Mouse (Mus musculus): ENCODE measurements at regions not wholly inside any gene's neighbourhood (a gene's known extent, or its start where the extent isn't known, plus 50 kb on each side); places are given as distances from the start of the nearest gene placed in this dataset.
A peak's percentile ranks its signal among the peaks of the same experiment; 100 is the strongest.

- Histone ChIP-seq H3K4me1 (ENCODE audit: insufficient read depth, low read length) (no peaks in the 10 kb centered on the region), H3K4me2 (ENCODE audit: low read depth, low read length, poor library complexity, severe bottlenecking) (no peak overlapping the region), H3K9ac (replicated peaks; ENCODE audit: low read length, poor library complexity, severe bottlenecking) (no peak overlapping the region), H3K27ac (ENCODE audit: low read depth, low read length) (no peak overlapping the region), H3K27me3 (ENCODE audit: insufficient read depth, low read length) (no peaks in the 10 kb centered on the region), H3K9me3 (ENCODE audit: low read length) (no peaks in the 10 kb centered on the region), H3K4me3 (ENCODE audit: low read depth, low read length) (no peak overlapping the region), H3K36me3 (ENCODE audit: insufficient read depth, low read length) (no peaks in the 10 kb centered on the region)
- ATAC-seq (ENCODE audit: low FRiP score) (no peak), DNase-seq (ENCODE audit: low spot score) (no peak)
- WGBS, result 88% methylated on average over 3 of the region's 3 CpGs
- TF ChIP-seq CTCF (IDR thresholded peaks at IDR 0.05), result no peak
Measured at GRCm38 (mm10) chr12:95054887-95055286, 637.1 kb upstream of the Flrt2 start.

- Histone ChIP-seq H3K27me3 (ENCODE audit: insufficient read depth, low read length) (no peaks in the 10 kb centered on the region), H3K27ac (ENCODE audit: low read depth, low read length) (no peak overlapping the region), H3K9me3 (ENCODE audit: low read length) (no peaks in the 10 kb centered on the region), H3K4me3 (ENCODE audit: low read depth, low read length) (no peak overlapping the region), H3K9ac (replicated peaks; ENCODE audit: low read length, poor library complexity, severe bottlenecking) (no peak overlapping the region), H3K4me1 (ENCODE audit: insufficient read depth, low read length) (no peaks in the 10 kb centered on the region), H3K36me3 (ENCODE audit: insufficient read depth, low read length) (no peaks in the 10 kb centered on the region), H3K4me2 (ENCODE audit: low read depth, low read length, poor library complexity, severe bottlenecking) (no peak overlapping the region)
- 59% methylated on average over 7 of the region's 7 CpGs for WGBS
- no peak for TF ChIP-seq CTCF (IDR thresholded peaks at IDR 0.05)
- ATAC-seq (ENCODE audit: low FRiP score) (no peak), DNase-seq (ENCODE audit: low spot score) (no peak)
Measured at GRCm38 (mm10) chr12:95056926-95057325, 635.1 kb upstream of the Flrt2 start.

GRCm38 (mm10) chr12:95059396-95059795, 632.6 kb upstream of the Flrt2 start:
- 81% methylated on average over 2 of the region's 2 CpGs for whole genome bisulfite sequencing
- Histone ChIP-seq H3K36me3 (ENCODE audit: insufficient read depth, low read length) (no peaks in the 10 kb centered on the region), H3K4me1 (ENCODE audit: insufficient read depth, low read length) (no peaks in the 10 kb centered on the region), H3K4me3 (ENCODE audit: low read depth, low read length) (no peak overlapping the region), H3K4me2 (ENCODE audit: low read depth, low read length, poor library complexity, severe bottlenecking) (no peak overlapping the region), H3K27ac (ENCODE audit: low read depth, low read length) (no peak overlapping the region), H3K27me3 (ENCODE audit: insufficient read depth, low read length) (no peaks in the 10 kb centered on the region), H3K9ac (replicated peaks; ENCODE audit: low read length, poor library complexity, severe bottlenecking) (no peak overlapping the region), H3K9me3 (ENCODE audit: low read length) (no peaks in the 10 kb centered on the region)
- DNase-seq (ENCODE audit: low spot score), result no peak
- TF ChIP-seq CTCF (IDR thresholded peaks at IDR 0.05), result no peak
- no peak for ATAC-seq (ENCODE audit: low FRiP score)

GRCm38 (mm10) chr12:95072307-95072706, 619.7 kb upstream of the Flrt2 start:
- no peak overlapping the region for H3K4me3 ChIP-seq (ENCODE audit: low read depth, low read length)
- H3K27me3 ChIP-seq (ENCODE audit: insufficient read depth, low read length), result no peaks in the 10 kb centered on the region
- no peaks in the 10 kb centered on the region for H3K9me3 ChIP-seq (ENCODE audit: low read length)
- no peak overlapping the region for H3K27ac ChIP-seq (ENCODE audit: low read depth, low read length)
- ATAC-seq (ENCODE audit: low FRiP score) (no peak), DNase-seq (ENCODE audit: low spot score) (no peak)
- H3K4me2 ChIP-seq (ENCODE audit: low read depth, low read length, poor library complexity, severe bottlenecking), result no peak overlapping the region
- 92% methylated on average over 2 of the region's 2 CpGs for WGBS
- no peaks in the 10 kb centered on the region for H3K36me3 ChIP-seq (ENCODE audit: insufficient read depth, low read length)
- TF ChIP-seq CTCF (IDR thresholded peaks at IDR 0.05), result no peak
- no peak overlapping the region for H3K9ac ChIP-seq (replicated peaks; ENCODE audit: low read length, poor library complexity, severe bottlenecking)
- H3K4me1 ChIP-seq (ENCODE audit: insufficient read depth, low read length), result no peaks in the 10 kb centered on the region

- Histone ChIP-seq H3K4me1 (ENCODE audit: insufficient read depth, low read length) (no peaks in the 10 kb centered on the region), H3K36me3 (ENCODE audit: insufficient read depth, low read length) (no peaks in the 10 kb centered on the region), H3K27me3 (ENCODE audit: insufficient read depth, low read length) (no peaks in the 10 kb centered on the region), H3K4me2 (ENCODE audit: low read depth, low read length, poor library complexity, severe bottlenecking) (no peak overlapping the region), H3K9ac (replicated peaks; ENCODE audit: low read length, poor library complexity, severe bottlenecking) (no peak overlapping the region), H3K27ac (ENCODE audit: low read depth, low read length) (no peak overlapping the region), H3K9me3 (ENCODE audit: low read length) (no peaks in the 10 kb centered on the region), H3K4me3 (ENCODE audit: low read depth, low read length) (no peak overlapping the region)
- 78% methylated on average over 3 of the region's 3 CpGs for WGBS
- TF ChIP-seq CTCF (IDR thresholded peaks at IDR 0.05), result no peak
- no peak for ATAC-seq (ENCODE audit: low FRiP score)
- DNase-seq (ENCODE audit: low spot score), result no peak
Measured at GRCm38 (mm10) chr12:95119223-95119952, 572.6 kb upstream of the Flrt2 start.

GRCm38 (mm10) chr12:95132804-95133203, 559.2 kb upstream of the Flrt2 start:
- Histone ChIP-seq H3K4me3 (ENCODE audit: low read depth, low read length) (no peak overlapping the region), H3K4me2 (ENCODE audit: low read depth, low read length, poor library complexity, severe bottlenecking) (no peak overlapping the region), H3K9ac (replicated peaks; ENCODE audit: low read length, poor library complexity, severe bottlenecking) (no peak overlapping the region), H3K4me1 (ENCODE audit: insufficient read depth, low read length) (no peaks in the 10 kb centered on the region), H3K9me3 (ENCODE audit: low read length) (no peaks in the 10 kb centered on the region), H3K27ac (ENCODE audit: low read depth, low read length) (no peak overlapping the region), H3K27me3 (ENCODE audit: insufficient read depth, low read length) (no peaks in the 10 kb centered on the region), H3K36me3 (ENCODE audit: insufficient read depth, low read length) (no peaks in the 10 kb centered on the region)
- 56% methylated on average over 1 of the region's 1 CpGs for WGBS
- peak; percentile 2 for DNase-seq (ENCODE audit: low spot score)
- no peak for TF ChIP-seq CTCF (IDR thresholded peaks at IDR 0.05)
- no peak for ATAC-seq (ENCODE audit: low FRiP score)

All from midbrain, postnatal 0 days (tissue).